In the genomic region with DNA sequence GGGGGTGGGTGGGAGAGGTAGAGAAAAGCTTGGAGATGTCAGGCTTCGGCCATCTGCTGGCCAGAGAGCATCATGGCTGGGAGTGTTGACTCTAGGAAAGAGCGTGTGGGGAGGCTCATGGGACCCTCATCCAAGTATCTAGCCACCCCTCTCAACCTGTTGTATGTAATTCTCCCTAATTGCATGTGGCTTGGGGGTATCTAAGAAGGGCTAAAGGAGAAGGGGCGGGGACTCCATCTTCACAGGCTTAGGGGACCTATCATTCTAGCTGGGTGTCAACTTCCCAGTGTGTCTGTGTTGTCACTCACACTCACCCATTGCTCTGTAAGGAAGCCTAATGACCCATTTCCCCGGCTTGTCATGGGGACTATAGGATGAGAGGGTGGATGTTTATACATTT, we compare ENCODE assay signal across 17 mouse cellular contexts. TPM values are rescaled to one million over a fixed set of nuclear protein-coding genes. Genes with fewer than 3 reads are reported as not detected.
"Had no signal": no experiment of that assay in that cellular context is flagged by ENCODE, and none has a peak within 500 bp of the region (broad histone marks: within the 10 kb centered on the region; RNA-seq: fewer than 3 reads in every experiment).

No protein-coding gene starts in this region.

- H3K27ac ChIP-seq: intestine, embryonic 15.5 days; limb, embryonic 12.5 days; liver, embryonic 15.5 days; lung, embryonic 15.5 days; macrophage; midbrain, embryonic 12.5 days; neural tube, embryonic 15.5 days; stomach, embryonic 15.5 days had no signal

- H3K9me3 ChIP-seq: intestine, embryonic 15.5 days; limb, embryonic 12.5 days; liver, embryonic 15.5 days; lung, embryonic 15.5 days; midbrain, embryonic 12.5 days; neural tube, embryonic 15.5 days; stomach, embryonic 15.5 days had no signal

- H3K9ac ChIP-seq: intestine, embryonic 15.5 days; limb, embryonic 12.5 days; liver, embryonic 15.5 days; lung, embryonic 15.5 days; midbrain, embryonic 12.5 days; neural tube, embryonic 15.5 days; stomach, embryonic 15.5 days had no signal

- H3K27me3 ChIP-seq: intestine, embryonic 15.5 days; lung, embryonic 15.5 days; neural tube, embryonic 15.5 days; stomach, embryonic 15.5 days had no signal

- H3K4me2 ChIP-seq: intestine, embryonic 15.5 days; limb, embryonic 12.5 days; liver, embryonic 11.5 days; liver, embryonic 15.5 days; lung, embryonic 15.5 days; midbrain, embryonic 12.5 days; neural tube, embryonic 15.5 days; stomach, embryonic 15.5 days had no signal

- DNase-seq: kidney, adult 18-20 months; kidney, postnatal 25 days; layer of hippocampus, adult 9-11 months; spleen, adult 18-20 months; thymus, postnatal 36 days had no signal

- H3K4me3 ChIP-seq: intestine, embryonic 15.5 days; limb, embryonic 12.5 days; liver, embryonic 15.5 days; lung, embryonic 15.5 days; midbrain, embryonic 12.5 days; myocyte; neural tube, embryonic 15.5 days; stomach, embryonic 15.5 days had no signal

- H3K4me1 ChIP-seq: limb, embryonic 12.5 days; midbrain, embryonic 12.5 days; neural tube, embryonic 15.5 days had no signal

- ATAC-seq: intestine, embryonic 15.5 days had no signal

RNA-seq across cellular contexts. Expression of gene Tlr9, which starts 9.4 kb away (rescaled TPM):
- total RNA-seq: megakaryocyte-erythroid progenitor cell, adult 5-6 weeks had no signal
- polyA plus RNA-seq: limb, embryonic 12.5 days; liver, embryonic 11.5 days; lung, embryonic 15.5 days; midbrain, embryonic 12.5 days; myocyte; neural tube, embryonic 11.5 days; neural tube, embryonic 15.5 days had no signal
